Mouse (Mus musculus): ENCODE results near the gene Mtr.
A peak's percentile ranks its signal among the peaks of the same experiment; 100 is the strongest.

Gene Mtr

DNA sequence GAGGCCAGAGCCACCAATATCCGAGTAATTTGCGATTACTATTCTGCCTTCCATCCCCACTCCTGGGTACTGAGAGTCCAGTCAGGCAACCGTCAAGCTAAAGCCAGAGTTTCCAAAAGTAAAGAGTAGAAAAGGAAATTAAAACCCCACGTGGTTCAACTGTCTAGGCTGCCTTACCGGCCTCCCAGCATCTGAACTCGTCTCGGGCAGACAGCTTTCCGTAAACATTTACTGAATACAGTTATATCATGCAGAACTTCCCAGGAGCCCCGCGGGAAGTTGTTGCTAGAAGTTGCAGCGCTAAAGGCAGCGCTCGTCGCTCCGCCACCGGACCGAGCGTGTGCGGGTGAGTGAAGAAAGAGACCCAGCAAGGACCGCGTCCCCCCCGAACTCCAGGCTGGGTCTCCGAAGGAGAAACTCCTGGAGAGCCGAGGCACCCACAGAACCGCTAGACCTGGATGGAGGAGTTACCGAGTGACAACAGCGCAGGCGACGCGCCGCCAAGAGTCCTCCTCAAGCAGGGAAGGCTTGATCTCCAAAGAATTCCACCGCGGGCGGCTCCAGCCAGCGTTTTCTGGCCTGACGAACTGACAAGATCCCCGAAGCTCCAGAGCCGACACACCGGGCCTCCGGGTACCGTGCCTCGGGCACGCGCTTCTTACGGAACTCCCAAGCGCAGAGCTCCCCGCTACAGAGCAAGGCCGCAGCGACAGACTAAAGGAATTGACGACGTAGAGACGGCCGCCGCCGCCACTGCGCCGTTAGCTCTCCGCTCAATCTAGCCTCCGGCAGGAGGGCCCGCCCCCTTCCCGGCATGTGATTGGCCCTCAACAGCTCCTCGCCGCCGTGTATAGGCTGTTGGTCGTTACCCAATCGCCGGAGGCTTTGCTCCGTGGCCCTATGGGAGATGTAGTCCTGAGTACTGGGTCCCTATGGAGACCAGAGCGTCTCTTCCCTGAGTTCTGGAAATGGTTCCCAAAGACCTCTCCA, at the start of gene Mtr:
Gene Mtr (minus strand): TSS at position 723 of the 990 bp plus-strand sequence.
- DNase-seq (ENCODE audit: low read depth, low spot score), result peak; percentile 95

DNA sequence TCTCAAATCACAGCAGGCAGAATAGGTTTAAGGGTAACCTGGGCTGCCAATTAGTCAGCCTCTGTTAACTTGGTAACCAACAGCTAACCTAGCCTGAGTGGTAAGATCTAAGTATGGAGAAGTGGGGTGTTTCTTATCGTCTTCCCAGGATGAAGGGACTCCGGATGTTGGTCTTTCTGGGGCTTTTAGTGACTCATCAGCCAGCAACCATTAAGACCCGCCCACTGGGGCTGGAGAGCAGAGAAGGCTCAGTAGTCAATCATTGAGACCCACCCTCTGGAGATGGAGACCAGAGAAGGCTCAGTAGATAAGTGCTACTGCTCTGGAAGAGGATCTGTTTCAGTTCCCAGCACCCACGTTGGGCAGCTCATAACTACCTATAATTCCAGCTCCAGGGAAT, 49.4 kb upstream of the Mtr start:
- no peak for DNase-seq (ENCODE audit: low read depth, low spot score)

DNA sequence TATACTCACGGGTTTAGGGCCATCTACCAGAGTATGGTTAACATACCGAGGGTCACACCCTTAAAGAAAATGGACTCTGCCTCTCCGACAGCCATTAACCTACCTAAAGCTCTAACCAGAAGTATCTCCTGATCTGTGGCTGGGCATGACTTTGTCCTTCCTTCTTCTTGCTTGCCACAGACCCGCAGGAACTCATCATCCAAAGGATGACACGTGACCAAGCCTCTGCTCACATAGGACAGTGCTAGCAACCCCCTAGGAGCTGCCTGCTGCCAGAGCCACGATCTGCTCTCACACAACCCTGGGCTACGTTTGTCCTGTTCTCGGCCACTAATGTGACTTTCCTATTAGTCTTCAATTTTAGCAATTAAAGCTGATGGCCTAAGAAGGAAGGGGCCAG, 47.6 kb upstream of the Mtr start:
- no peak for DNase-seq (ENCODE audit: low read depth, low spot score)

DNA sequence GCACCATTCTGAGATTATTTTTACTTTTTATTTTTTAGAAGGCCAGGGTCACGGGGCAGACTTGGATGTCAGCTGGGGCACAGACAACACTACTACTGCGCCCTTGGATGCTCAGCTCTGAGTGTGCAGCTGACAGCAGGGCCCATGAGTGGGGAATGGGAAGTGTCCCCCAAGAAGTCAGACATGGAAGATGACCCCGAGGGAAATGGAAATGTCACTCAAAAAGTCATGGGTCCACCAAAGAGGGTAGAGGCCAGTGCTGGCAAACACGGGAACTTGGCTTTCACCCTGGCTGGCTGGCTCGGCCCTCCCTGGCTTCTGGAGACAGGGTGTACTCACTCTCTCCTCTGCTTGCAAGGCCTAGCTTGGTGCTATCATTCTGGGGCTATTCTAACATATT, 47.1 kb upstream of the Mtr start:
- DNase-seq (ENCODE audit: low read depth, low spot score), result no peak

DNA sequence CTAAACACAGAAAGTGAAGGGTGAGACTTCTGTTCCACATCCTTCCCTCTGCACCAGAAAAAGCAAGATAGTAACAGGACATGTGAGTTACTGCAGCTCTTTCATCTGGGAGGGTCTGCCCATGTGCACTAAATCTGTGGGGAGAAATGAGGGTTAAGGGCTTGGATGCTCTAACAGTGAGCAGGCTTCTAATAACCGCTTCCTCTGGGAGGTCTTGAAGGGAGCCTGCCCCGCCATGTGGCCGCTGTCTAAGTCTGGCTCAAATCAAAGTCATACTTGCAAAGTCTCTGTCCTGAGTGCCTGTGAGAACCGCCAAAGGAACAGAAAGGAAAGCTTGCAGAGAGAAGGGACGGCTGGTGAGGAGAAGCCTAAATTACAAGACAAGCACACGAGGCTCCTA, 39.9 kb upstream of the Mtr start:
- no peak for DNase-seq (ENCODE audit: low read depth, low spot score)

DNA sequence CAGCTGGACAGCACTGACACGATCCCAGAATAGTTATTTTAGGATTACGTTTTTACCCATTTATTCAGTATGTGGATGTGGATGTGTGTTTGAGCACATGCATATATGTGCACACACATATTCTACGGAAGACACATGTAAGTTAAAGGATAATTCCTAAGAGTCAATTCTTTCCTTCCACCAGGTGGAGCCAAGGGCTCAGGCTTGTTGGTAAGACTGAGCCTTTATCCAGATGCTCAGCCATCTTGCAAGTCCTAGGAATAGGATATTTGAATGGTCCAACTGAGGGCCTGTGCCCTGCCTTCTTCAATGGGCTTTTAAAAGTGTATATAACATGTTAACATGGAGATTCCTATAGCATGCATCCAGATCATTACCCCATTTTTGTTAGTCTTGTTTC, 38.8 kb upstream of the Mtr start:
- peak; percentile 66 for DNase-seq (ENCODE audit: low read depth, low spot score)

DNA sequence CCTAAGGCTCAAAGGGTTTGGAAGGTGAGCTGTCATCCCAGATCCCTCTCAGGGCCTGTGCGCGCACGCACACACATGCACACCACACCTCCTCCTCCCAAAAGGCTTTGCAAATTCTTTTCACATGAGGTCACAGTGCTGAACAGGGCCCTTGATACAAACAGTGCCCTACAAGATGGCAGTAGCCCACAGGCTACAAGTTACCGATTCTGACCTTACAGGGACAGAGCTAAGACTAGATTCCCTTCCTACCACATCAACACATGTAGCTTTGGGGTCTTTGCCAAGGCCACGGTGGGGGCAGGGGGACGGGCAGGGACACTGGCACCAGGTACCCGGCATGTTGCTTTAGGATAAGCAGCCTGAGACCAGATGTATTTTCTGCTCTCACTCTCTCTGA, 35.9 kb upstream of the Mtr start:
- DNase-seq (ENCODE audit: low read depth, low spot score), result peak; percentile 32

DNA sequence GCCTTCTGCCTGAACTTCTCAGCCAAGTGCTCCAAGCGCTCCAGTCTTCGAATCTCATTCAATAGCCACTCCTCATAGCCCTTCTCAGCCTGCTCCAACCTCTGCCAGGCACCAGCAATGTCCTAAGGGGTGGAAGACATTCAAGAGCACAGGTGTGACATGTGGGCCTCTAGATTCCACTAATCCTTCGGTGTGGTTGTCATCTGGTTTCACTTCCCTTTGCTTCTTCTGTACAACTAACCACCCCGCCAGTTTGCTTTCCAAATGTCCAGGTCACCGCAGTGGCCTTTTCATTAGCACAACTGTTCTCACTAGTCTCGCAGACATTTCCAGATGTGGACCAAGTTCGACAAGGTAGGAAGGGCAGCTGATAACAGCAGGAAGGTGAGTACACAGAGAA, 32.8 kb upstream of the Mtr start:
- DNase-seq (ENCODE audit: low read depth, low spot score), result no peak

DNA sequence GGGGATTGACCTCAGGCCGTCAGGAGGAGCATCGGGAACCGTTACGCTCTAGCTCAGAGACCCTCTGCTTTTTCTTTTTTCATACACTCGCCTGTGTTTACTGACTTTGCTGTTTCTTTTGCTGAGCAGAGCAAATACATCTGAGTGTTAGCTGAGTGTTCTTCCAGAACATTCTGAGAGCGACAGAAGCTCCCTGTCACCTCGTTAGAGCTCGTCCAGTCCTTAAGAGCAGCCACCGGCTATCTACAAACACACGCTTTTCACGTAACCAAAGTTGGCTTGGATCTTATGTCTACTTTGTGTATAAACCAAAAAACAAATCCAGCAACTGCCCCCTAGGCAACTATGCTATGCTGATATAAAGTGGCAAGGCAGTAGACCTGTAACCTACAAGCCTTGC, 26.6 kb upstream of the Mtr start:
- DNase-seq (ENCODE audit: low read depth, low spot score), result no peak

DNA sequence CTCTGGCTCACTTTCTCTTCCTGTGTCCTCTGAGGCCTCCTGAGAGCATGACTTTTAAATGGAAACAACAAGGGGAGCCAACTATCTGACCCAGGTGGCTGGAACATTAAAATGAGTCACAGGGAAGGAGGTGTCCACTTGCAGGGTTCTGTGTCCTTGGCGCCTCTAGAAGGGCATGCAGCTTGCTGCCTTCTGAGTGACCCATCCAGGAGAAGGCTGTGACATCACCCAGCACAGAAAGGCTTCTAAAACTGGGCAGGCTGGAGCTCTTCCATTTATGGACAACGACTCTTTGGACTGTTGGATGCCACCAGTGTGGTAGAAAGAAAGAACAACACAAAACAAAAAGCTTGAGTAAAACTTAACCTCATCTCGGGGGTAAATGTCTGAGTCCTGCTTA, 25.9 kb upstream of the Mtr start:
- no peak for DNase-seq (ENCODE audit: low read depth, low spot score)

DNA sequence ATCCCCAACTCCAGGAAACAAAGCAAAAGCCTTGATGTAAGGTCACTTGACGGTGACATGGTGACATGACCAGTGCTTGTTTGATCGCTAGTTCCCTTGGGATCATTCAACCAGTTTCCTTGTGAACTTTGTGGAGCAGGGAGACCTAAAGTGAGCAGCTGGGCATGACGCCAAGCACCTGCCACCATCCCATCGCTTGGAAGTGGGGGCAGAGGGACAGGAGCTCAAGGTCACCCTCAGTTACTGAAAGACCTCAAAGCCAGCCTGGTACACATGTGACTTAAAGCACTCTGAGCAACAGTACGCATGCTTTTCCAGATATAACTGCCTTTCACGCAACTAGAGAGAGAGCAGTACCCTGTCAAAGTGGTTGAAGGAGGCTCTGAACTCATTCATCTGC, 16.8 kb upstream of the Mtr start:
- no peak for DNase-seq (ENCODE audit: low read depth, low spot score)

DNA sequence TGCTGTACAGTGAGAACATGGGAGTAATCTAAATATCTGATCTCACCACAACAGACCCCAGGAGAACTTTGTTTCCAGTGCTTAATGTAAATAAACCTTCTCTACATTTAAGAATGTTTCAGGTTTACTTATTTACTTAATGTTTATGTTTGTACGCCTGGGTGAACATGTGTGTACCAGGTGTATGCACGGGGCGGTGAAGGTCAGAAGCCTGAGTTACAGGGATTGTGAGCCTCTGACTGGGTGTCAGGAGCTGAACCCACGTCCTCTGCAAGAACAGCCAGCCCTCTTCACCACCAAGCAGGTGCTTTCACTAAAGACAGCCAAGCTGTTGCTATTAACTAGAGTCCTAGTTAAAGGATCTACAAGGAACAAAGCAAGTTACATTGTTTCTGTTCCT, 16.3 kb upstream of the Mtr start:
- no peak for DNase-seq (ENCODE audit: low read depth, low spot score)

DNA sequence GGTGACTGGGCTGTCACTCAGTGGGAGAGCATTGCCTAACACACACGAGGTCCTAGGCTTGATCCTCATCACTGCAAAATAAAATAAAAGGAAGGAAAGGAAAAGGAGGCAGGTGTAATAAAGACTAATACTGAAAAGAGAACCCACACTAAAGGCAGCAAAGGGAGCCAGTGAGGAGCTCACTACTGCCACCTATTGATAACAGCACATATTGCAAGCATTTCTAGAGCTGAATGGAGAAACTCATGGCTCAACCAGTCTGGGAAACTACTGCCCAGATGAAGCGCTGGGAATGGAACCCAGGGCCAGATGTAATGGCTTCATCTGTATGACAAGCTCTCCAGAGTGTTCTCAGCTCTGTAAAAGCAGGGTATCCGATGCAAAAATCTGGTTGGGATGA, 15.0 kb upstream of the Mtr start:
- DNase-seq (ENCODE audit: low read depth, low spot score), result peak; percentile 67

DNA sequence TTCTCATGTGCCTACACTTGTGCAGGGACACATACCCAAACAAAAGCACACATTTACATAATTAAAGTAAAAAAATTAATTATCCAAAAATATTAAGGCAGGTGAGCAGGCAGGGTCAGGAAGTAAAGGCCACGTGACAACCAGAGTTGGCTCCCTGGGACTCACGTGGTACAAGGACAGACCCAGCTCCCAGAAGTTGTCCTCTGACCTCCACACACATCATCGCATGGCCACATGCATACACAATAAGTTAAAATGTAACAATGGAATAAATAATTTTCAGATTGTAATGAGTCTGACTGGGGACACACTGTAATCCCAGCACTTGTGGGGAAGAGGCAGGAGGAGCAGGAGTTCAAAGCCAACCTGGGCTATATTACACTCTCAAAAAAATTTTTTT, 10.1 kb upstream of the Mtr start:
- DNase-seq (ENCODE audit: low read depth, low spot score), result no peak

DNA sequence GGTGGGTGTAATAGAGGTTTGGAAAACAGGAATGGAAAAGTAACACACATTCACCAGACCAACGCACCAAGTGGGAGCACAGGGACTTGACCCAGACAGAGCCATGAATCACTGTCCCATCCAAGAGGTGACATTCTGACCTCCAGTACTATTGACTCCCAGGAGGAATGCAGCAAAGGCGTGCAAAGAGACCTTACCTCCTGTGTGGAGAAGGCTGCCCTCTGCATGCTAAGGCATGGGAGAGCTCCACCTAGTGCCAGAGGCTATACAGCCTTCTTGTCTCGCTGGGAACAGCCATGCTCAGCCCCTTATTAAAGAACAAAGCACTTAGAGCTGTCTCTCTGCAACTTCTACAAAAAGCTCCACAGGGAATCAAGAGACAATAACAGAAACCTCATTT, 9.2 kb upstream of the Mtr start:
- DNase-seq (ENCODE audit: low read depth, low spot score), result peak; percentile 50

DNA sequence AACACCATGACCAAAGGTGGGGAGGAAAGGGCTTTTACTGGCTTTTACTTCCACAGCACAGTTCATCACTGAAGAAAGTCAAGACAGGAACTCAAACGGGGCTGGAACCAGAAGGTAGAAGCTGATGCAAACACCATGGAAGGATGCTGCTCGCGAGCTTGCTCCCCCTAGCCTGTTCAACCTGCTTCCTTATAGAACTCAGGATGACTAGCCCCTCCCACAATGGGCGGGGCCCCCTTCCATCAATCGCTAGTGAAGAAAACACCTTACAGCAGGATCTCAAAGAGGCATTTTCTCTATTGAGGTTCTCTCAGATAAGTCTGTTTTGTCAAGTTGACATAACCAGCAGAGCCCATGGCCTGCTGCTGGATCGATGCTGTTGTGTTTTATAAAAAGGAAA, 6.1 kb upstream of the Mtr start:
- peak; percentile 60 for DNase-seq (ENCODE audit: low read depth, low spot score)

DNA sequence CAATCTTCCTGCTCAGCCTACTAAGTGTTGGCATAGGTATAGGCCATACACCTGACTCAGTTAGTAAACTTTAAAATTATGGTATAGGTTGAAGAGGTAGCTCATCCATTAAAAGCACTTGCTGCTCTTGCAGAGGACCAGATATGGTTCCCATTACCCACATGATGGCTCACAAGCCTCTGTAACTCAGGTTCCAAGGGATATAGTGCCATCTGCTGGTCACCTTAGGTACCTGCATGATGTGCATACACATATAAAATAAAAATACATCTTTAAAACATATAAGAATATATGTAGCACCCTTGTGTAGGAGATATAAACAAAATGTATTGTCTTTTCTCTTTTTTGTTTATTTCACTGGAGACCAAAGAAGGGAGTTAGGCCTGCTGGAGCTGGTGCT, 3.6 kb upstream of the Mtr start:
- DNase-seq (ENCODE audit: low read depth, low spot score), result peak; percentile 60

DNA sequence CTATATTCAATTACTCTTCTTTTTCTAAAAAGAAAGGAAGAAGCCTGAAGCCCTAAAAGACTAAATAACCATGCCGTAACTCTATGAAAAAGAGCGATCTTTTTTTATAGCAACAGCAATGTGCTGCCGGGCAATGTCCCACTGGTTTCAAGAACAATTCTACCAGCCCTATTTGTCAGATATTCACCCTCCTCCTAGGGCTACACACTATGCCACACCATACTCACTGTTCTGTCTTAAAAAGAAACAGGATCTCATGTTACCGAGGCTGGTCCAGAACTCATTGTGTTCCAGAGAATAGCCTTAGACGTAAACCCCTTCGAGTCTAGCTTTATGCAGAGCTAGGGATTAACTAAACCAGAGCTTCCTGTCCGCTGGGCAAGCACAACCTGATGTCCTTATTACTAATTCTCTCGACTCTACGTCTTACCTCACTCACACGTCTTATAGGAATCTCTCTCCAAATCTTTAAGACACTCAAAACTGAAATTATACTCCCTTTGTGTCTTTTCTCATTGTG, 982 bp downstream of the Mtr start:
- DNase-seq (ENCODE audit: low read depth, low spot score), result no peak

DNA sequence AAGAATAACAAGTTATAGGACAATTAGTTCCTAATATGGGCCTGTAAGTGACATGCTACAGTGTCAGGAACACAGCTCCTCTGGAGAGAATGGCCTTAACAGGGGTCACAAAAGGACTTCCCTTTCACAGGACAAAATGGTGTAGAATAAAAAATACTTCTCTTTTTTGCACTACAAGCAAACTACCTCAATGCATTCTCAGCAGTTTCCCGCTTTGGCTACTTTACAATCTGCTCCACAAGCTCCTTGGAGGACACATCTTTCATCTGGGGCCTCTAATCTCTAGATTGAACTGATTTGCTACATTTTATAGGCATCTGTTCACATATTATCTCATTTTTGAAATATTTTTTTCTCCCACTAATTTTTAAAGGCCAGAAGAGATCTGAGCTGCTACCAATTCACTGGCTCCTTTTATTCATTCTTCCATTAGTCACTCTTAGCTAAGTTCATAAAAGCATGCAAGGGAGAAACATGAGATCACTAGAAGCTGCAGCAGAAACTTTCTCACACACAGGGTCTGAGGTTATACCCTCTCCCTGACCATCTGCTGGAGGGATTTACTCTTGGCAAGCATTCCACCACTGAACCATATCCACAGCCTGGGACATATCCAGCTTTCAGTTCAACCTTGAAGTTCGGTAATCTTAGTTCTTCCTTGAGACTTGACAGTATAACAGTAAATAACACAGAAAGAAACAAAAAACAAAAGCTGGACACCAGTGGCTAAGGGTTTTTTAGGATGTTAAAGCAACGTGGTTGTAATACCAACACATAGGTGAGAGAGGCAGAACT, 1.8 kb downstream of the Mtr start:
- DNase-seq (ENCODE audit: low read depth, low spot score), result no peak

DNA sequence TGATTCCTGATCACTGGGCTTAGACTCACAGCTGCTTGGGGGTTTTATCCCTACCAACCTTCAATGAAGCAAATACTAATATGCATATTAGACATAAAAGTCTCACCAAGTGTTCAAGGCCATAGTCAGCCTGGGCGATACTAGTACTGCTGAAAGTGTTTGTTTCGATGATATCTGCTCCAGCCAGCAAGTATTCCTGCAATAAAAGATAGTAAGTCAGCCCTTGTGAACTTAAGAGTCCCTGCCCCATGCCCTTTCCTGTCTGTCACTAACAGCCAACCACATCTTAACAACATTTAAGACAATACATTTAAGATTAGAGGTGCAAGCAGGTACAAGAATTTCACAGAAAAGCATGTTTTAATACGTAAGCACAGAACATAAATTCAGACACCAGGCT, 7.4 kb downstream of the Mtr start:
- DNase-seq (ENCODE audit: low read depth, low spot score), result no peak

DNA sequence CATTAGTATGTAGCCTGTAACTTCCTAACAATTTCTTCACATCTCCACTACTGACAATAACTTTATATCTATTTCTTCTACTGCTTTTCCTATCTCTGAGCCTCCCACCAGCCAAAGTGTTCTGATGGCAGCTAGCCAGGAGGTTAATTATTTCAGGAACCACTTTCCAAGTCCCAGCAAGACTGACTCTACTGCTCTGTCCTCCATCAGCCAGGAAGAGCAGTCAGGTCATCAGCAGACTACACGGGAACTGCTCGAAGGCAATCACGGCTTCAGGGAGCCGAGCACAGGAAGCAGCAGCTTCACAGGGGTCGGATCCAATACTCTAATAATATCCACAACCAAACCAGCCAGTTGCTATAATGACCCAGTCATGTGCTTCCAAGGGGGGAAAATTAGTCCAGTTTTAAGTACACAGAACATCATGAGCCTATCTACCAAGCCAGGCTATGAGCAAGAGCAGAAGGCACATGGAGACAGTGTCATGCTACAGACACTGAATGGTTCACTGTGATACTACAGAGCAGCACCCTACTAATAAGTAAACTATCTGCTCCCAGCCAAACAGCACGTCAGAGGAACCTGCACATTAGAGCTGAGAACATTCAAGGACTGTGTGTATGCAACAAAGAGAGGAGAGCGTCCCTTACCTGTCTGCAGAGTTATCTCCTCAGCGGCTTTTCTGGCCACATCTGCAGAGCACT, 8.6 kb downstream of the Mtr start:
- no peak for DNase-seq (ENCODE audit: low read depth, low spot score)

DNA sequence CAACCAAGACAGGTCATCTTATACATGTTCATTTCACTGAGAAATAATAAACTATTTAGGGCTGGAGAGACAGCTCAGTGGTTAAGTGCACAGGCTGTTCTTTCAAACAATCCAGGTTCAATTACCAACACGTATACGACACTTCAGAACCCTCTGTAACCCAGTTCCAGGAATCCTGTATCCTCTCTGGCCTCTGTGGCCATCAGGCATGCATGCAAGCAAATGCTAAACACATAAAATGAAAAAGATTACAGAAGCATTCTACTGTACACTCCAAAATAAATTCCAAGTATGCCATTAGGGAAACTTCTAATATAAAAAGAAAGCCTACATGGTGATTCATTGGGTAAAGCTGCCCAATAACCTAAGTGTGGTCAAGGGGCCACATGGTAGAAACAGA, 12.0 kb downstream of the Mtr start:
- DNase-seq (ENCODE audit: low read depth, low spot score), result no peak

All from ES-CJ7 (cell line).